Mouse (Mus musculus) hindbrain, embryonic 11.5 days (tissue): ENCODE measurements around the gene Phlda1. TPM values are rescaled to one million over a fixed set of nuclear protein-coding genes. Genes with fewer than 3 reads are reported as not detected.

ENCODE experiments used
- ATAC-seq: fragments of 200-750 bp; cut with Nextera tagmentation; 2 replicates; pipeline ENCODE4 v1.8.0; 2017; ENCODE audit warnings: mild to moderate bottlenecking, moderate TSS enrichment, moderate library complexity; ENCODE audit not compliant: low FRiP score
- DNase-seq: peaks from one replicate; pipeline ENCODE4 v3.0.0-alpha.2; 2015; ENCODE audit warnings: low spot score
- H3K27ac ChIP-seq: fragments of 300-500 bp; sonication (generic); 2 replicates; pipeline ENCODE4 v1.5.1; 2014; ENCODE audit warnings: mild to moderate bottlenecking, low read depth, low read length
- H3K27me3 ChIP-seq: fragments of 300-500 bp; sonication (generic); 2 replicates; pipeline ENCODE4 v1.6.1; 2014; ENCODE audit warnings: mild to moderate bottlenecking, low read length, moderate library complexity, mixed read lengths; ENCODE audit not compliant: control insufficient read depth, insufficient read depth
- H3K36me3 ChIP-seq: fragments of 300-500 bp; sonication (generic); 2 replicates; pipeline ENCODE4 v1.6.1; 2014; ENCODE audit warnings: mild to moderate bottlenecking, low read length, moderate library complexity, mixed read lengths; ENCODE audit not compliant: control insufficient read depth, insufficient read depth
- H3K4me1 ChIP-seq: fragments of 300-500 bp; sonication (generic); replicated peaks from 2 replicates; pipeline ENCODE4 v1.6.1; 2014; ENCODE audit warnings: low read length, mixed read lengths; ENCODE audit not compliant: control insufficient read depth, insufficient read depth
- H3K4me2 ChIP-seq: fragments of 300-500 bp; sonication (generic); replicated peaks from 2 replicates; pipeline ENCODE4 v1.6.1; 2014; ENCODE audit warnings: mild to moderate bottlenecking, low read depth, low read length
- H3K4me3 ChIP-seq: fragments of 300-500 bp; sonication (generic); 2 replicates; pipeline ENCODE4 v1.5.1; 2014; ENCODE audit warnings: low read depth, low read length
- H3K9ac ChIP-seq: fragments of 300-500 bp; sonication (generic); 2 replicates; pipeline ENCODE4 v1.6.1; 2014; ENCODE audit warnings: low read depth, low read length
- H3K9me3 ChIP-seq: fragments of 300-500 bp; sonication (generic); 2 replicates; pipeline ENCODE4 v1.6.1; 2016; ENCODE audit warnings: low read length; ENCODE audit not compliant: control insufficient read depth
- WGBS: fragments of 180-500 bp; shearing (Covaris S2); extraction: QIAGEN DNeasy Blood & Tissue Kit; methylation state at CpG from one replicate; pipeline ENCODE4 v1.1.7; 2014; 5-methylcytosine and 5-hydroxymethylcytosine counted together
- polyA plus RNA-seq: library from polyadenylated mRNA; unstranded; fragments of >200 nt; fragmentation: Nextera tagmentation; extraction: Ambion mirVana; gene quantifications from 2 replicates; pipeline ENCODE4 v1.2.1, GENCODE M21; 2014

Phlda1 gene
- polyA plus RNA-seq, 1 experiment from 2014 or later, result 30.0 TPM

DNA sequence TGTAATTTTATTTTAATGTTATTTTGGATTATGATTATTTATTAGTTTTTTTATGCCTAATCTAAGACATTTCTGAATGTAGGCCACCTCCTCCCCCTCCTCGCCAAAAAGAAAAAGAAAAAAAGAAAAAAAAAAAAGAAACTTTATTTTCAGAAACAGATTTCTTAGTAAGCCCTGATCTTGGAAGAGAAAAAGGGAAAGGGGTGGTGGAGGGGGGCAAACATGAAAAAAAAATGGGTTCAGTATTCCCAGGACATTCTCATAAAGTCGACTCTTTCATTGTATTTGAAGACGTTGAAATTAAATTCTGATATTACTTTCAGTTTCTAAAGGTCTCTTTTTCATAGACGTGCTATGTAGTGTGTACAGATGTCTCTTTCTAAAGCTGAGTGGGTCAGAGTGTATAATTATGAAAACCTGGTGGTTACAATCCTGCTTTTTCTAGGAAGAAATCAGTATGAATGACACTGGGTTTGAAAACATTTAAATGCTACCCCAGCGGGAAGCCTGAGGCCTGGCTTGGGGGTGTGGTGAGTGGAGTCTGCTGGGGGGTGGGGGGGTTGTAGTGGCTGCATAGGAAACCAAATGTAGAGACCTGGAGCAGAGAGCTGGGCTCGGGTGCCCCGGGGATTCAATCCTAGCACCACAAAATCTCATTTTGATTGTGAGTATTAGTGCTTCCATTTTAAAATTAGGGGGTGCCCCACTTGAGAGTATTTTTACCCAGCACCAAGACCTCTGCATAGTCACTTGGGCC, 2.4 kb downstream of the Phlda1 start:
- 6% methylated on average over 7 of the region's 7 CpGs for WGBS
- Histone ChIP-seq H3K9ac (no peak overlapping the region; the same call in 1 of the 2 replicates), H3K9me3 (no peaks in the 10 kb centered on the region), H3K36me3 (no peaks in the 10 kb centered on the region), H3K4me3 (peak overlapping the region; percentile 63), H3K27ac (no peak overlapping the region), H3K4me1 (peaks cover 3% of the 10 kb centered on the region; the same call in 1 of the 2 replicates), H3K27me3 (no peaks in the 10 kb centered on the region), H3K4me2 (peak overlapping the region; percentile 57)
- DNase-seq (no peak), ATAC-seq (no peak)

DNA sequence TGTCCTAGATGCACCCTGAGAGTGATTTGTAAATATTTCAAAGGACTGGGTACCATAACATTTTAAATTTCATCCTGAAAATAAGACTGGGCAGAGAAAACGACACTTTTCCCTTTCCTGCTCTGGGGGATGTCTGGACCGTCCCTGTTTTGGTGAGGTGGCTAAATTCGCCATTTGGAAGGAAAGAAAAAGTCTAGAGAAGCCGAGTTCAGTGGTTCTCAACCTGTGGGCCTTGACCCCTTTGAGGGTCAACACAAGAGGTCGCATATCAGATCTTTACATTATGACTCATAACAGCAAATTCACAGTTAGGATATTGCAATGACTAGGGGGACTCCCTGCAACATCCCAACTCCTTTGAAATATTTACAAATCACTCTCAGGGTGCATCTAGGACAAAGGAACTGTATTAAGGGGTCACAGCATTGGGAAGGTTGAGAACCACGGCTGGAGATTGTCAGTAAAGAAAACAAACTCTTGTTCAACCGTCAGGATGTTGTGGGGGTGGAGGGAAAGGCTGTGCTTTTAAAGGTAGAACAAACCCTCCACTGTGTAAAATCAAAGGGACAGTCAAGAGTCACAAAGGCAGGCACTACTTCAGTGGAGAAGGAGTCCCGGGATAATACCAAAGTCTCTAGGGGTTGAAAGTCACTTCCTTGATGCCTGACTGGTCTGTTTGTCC, 3.2 kb downstream of the Phlda1 start:
- peak overlapping the region; percentile 6; the same call in 1 of the 2 replicates for H3K4me2 ChIP-seq
- H3K9ac ChIP-seq, result no peak overlapping the region
- H3K36me3 ChIP-seq, result no peaks in the 10 kb centered on the region
- H3K27me3 ChIP-seq, result no peaks in the 10 kb centered on the region
- H3K9me3 ChIP-seq, result no peaks in the 10 kb centered on the region
- DNase-seq (no peak), ATAC-seq (no peak)
- 19% methylated on average over 8 of the region's 8 CpGs for WGBS
- H3K4me1 ChIP-seq, result peaks cover 3% of the 10 kb centered on the region; the same call in 1 of the 2 replicates
- H3K27ac ChIP-seq, result no peak overlapping the region
- H3K4me3 ChIP-seq, result peak overlapping the region; percentile 63

DNA sequence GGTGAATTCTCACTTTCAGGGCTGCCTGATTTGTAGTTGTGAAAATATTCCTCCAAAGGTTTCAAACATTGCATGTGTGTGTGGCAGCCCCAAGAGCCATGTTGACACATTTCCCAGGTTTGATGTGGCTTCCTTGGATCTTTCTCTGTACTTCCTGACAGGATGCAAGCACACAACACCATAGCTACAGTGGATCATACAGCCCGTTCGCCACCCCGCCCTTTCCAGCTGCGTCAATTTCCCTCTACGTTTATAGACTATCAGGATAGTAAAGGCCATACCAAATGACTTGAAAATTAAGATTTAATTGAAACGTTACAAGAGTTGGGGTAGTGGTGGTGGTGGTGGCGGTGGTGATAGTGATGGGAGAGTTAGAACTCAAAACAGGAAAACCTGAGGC, 3.9 kb downstream of the Phlda1 start:
- no peak overlapping the region for H3K27ac ChIP-seq
- no peaks in the 10 kb centered on the region for H3K9me3 ChIP-seq
- ATAC-seq, result no peak
- H3K9ac ChIP-seq, result no peak overlapping the region
- 74% methylated on average over 7 of the region's 7 CpGs for WGBS
- H3K4me1 ChIP-seq, result peaks cover 3% of the 10 kb centered on the region; the same call in 1 of the 2 replicates
- DNase-seq, result no peak
- no peaks in the 10 kb centered on the region for H3K27me3 ChIP-seq
- H3K4me2 ChIP-seq, result no peak overlapping the region
- no peak overlapping the region for H3K4me3 ChIP-seq
- no peaks in the 10 kb centered on the region for H3K36me3 ChIP-seq

GRCm38 (mm10) chr10:111510798-111511197, 4.7 kb downstream of the Phlda1 start:
- H3K4me3 ChIP-seq, result no peak overlapping the region
- peaks cover 3% of the 10 kb centered on the region; the same call in 1 of the 2 replicates for H3K4me1 ChIP-seq
- no peaks in the 10 kb centered on the region for H3K9me3 ChIP-seq
- no peaks in the 10 kb centered on the region for H3K27me3 ChIP-seq
- no peak overlapping the region for H3K27ac ChIP-seq
- no peak overlapping the region for H3K9ac ChIP-seq
- 56% methylated on average over 7 of the region's 7 CpGs for WGBS
- H3K36me3 ChIP-seq, result no peaks in the 10 kb centered on the region
- ATAC-seq (no peak), DNase-seq (no peak)
- no peak overlapping the region for H3K4me2 ChIP-seq

DNA sequence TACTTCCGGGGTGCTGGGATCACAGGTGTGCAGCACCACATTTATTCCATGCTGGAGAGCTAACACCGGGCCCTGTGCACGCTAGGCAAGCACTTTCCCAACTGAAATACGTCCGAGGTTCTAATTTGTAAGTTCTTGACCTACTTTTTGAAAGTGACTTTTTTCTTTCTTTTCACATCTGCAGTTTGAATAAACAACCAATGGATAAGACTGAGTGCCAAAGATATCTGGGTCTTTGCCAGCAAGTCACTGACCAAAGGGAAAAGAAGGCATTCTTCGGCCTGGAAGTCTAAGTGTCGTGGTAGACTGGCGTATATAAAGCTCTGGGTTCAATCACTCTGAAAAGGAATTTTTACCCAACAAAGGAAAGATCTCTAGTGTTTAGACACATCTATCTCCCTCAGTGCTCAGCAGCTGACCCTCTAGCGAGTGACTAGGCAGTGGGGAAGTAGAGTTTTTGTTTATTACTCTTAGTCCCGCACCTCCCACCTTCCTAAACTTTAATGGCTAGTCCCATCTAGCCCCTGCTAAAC, 6.0 kb downstream of the Phlda1 start:
- ATAC-seq (no peak), DNase-seq (no peak)
- Histone ChIP-seq H3K9ac (no peak overlapping the region), H3K4me1 (peaks cover 3% of the 10 kb centered on the region; the same call in 1 of the 2 replicates), H3K27ac (no peak overlapping the region), H3K36me3 (no peaks in the 10 kb centered on the region), H3K9me3 (no peaks in the 10 kb centered on the region), H3K4me2 (no peak overlapping the region), H3K4me3 (no peak overlapping the region), H3K27me3 (no peaks in the 10 kb centered on the region)
- 88% methylated on average over 10 of the region's 10 CpGs for WGBS

- H3K27me3 ChIP-seq, result no peaks in the 10 kb centered on the region
- WGBS, result 94% methylated on average over 5 of the region's 5 CpGs
- no peaks in the 10 kb centered on the region for H3K4me1 ChIP-seq
- H3K9me3 ChIP-seq, result no peaks in the 10 kb centered on the region
- no peaks in the 10 kb centered on the region for H3K36me3 ChIP-seq
- DNase-seq (no peak), ATAC-seq (no peak)
- no peak overlapping the region for H3K9ac ChIP-seq
- no peak overlapping the region for H3K4me3 ChIP-seq
- H3K4me2 ChIP-seq, result no peak overlapping the region
- H3K27ac ChIP-seq, result no peak overlapping the region
These were observed 8.3 kb downstream of the Phlda1 start for GRCm38 (mm10) chr10:111514282-111514885.

DNA sequence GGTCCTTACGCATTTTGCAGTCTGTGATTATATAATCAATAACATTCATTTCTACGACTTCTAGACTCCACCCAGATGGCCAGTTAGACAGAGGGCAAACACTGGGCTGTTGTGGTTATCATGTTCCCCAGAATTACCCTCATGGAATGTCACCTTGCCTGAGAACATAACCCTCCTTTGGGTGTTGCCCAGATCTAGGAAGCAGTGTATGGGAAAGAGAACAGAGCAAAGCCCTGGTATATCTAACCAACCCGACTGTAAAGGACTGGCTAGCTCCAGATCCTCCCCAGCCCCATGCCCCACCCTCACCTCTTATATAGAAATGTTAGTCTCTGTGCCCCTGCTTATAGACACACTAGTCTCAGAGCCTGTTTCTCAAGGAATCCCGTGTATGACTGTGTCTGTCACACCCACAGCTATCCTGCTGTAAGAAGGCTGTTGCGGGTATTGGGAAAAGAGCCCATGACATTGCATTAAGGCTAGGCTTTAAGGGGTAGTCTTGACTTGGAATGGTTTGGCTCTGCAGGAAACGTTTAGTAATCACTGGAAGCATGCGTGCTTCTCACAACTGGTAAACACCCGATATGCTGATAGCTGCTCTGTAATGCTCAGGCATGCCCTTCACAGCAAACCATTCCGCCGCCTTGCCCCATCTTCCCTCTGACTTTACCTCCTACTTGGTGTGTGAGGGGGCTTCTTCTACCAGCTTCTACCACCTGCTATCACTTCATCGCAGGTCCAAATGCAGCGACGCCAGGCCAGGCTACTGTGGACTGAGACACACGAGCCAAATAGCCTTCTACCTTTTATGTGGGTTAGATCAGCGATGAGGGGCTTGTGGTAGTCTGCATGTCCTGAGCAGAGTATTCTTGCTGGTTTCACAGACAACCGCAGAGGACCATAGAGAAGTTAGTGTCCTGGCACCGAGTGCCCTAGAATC, 9.3 kb downstream of the Phlda1 start:
- Histone ChIP-seq H3K27me3 (no peaks in the 10 kb centered on the region), H3K9ac (no peak overlapping the region), H3K9me3 (no peaks in the 10 kb centered on the region), H3K27ac (no peak overlapping the region), H3K36me3 (no peaks in the 10 kb centered on the region), H3K4me2 (no peak overlapping the region), H3K4me1 (no peaks in the 10 kb centered on the region), H3K4me3 (no peak overlapping the region)
- DNase-seq (no peak), ATAC-seq (no peak)
- WGBS, result 87% methylated on average over 17 of the region's 17 CpGs

- H3K4me3 ChIP-seq, result no peak overlapping the region
- H3K4me2 ChIP-seq, result no peak overlapping the region
- H3K9ac ChIP-seq, result no peak overlapping the region
- no peak overlapping the region for H3K27ac ChIP-seq
- H3K9me3 ChIP-seq, result no peaks in the 10 kb centered on the region
- DNase-seq (no peak), ATAC-seq (no peak)
- no peaks in the 10 kb centered on the region for H3K4me1 ChIP-seq
- no peaks in the 10 kb centered on the region for H3K27me3 ChIP-seq
- no peaks in the 10 kb centered on the region for H3K36me3 ChIP-seq
- 63% methylated on average over 13 of the region's 13 CpGs for WGBS
These were observed 10.1 kb downstream of the Phlda1 start for GRCm38 (mm10) chr10:111516172-111516588.
